ENCODE assay signal across 11 mouse cellular contexts in genomic region chr2:24806143-24806542, GRCm38 (mm10). TPM values are rescaled to one million over a fixed set of nuclear protein-coding genes. Genes with fewer than 3 reads are reported as not detected.
DNase-seq lines count a peak whose midpoint lies in the region; ATAC-seq and TF ChIP-seq lines count a peak whose summit lies in the region.
"Had no signal": no experiment of that assay in that cellular context is flagged by ENCODE, and none has a peak within 500 bp of the region (broad histone marks: within the 10 kb centered on the region; RNA-seq: fewer than 3 reads in every experiment).

No protein-coding gene starts in this region.

- TF ChIP-seq CTCF in liver, postnatal 0 days (IDR thresholded peaks at IDR 0.05; ENCODE audit: low read depth), result no peak

- peaks cover 5% of the 10 kb centered on the region; the same call in 1 of the 2 replicates for H3K4me1 ChIP-seq in heart, embryonic 16.5 days (ENCODE audit: control insufficient read depth, insufficient read depth, low read length)
- H3K4me1 ChIP-seq in liver, postnatal 0 days (ENCODE audit: insufficient read depth), result no peaks in the 10 kb centered on the region
- H3K4me1 ChIP-seq: forebrain, embryonic 12.5 days had no signal

- ATAC-seq in heart, embryonic 16.5 days (replicated peaks; ENCODE audit: extremely low read depth, insufficient read depth, low FRiP score), result peak; percentile 81
- no peak for ATAC-seq in liver, postnatal 0 days
- no peak for ATAC-seq in erythroblast, adult 5-6 weeks (replicated peaks; ENCODE audit: low FRiP score, poor library complexity, severe bottlenecking)

- H3K36me3 ChIP-seq in heart, embryonic 16.5 days (ENCODE audit: control insufficient read depth, insufficient read depth), result peaks cover 51% of the 10 kb centered on the region
- H3K36me3 ChIP-seq in liver, postnatal 0 days (replicated peaks; ENCODE audit: insufficient read depth, low read length), result peaks cover 63% of the 10 kb centered on the region

- TF ChIP-seq EP300 in liver, postnatal 0 days (IDR thresholded peaks at IDR 0.05; ENCODE audit: low read depth), result no peak

- H3K27ac ChIP-seq in heart, embryonic 16.5 days (ENCODE audit: low read length), result peak overlapping the region; percentile 34
- H3K27ac ChIP-seq in liver, postnatal 0 days (ENCODE audit: low read depth), result no peak overlapping the region
- H3K27ac ChIP-seq: forebrain, embryonic 12.5 days had no signal

- no peak overlapping the region for H3K9ac ChIP-seq in heart, embryonic 16.5 days (ENCODE audit: low read length)
- H3K9ac ChIP-seq in liver, postnatal 0 days (replicated peaks), result no peak overlapping the region
- H3K9ac ChIP-seq: forebrain, embryonic 12.5 days had no signal

- H3K4me3 ChIP-seq in heart, embryonic 16.5 days (ENCODE audit: low read length), result no peak overlapping the region
- no peak overlapping the region for H3K4me3 ChIP-seq in liver, postnatal 0 days (ENCODE audit: low read depth, low read length)
- H3K4me3 ChIP-seq: forebrain, embryonic 12.5 days; megakaryocyte, embryonic 14.5 days had no signal

- no peaks in the 10 kb centered on the region for H3K27me3 ChIP-seq in heart, embryonic 16.5 days (ENCODE audit: control insufficient read depth, insufficient read depth, low read length)
- H3K27me3 ChIP-seq in liver, postnatal 0 days (ENCODE audit: insufficient read depth, low read length), result no peaks in the 10 kb centered on the region
- H3K27me3 ChIP-seq: forebrain, embryonic 12.5 days; megakaryocyte, embryonic 14.5 days had no signal

- no peaks in the 10 kb centered on the region for H3K9me3 ChIP-seq in heart, embryonic 16.5 days (replicated peaks; ENCODE audit: control insufficient read depth, low read length)
- no peaks in the 10 kb centered on the region for H3K9me3 ChIP-seq in liver, postnatal 0 days (ENCODE audit: low read length)
- H3K9me3 ChIP-seq: forebrain, embryonic 12.5 days; megakaryocyte, embryonic 14.5 days had no signal

- peak; percentile 63 to 74 for DNase-seq in right cerebral cortex, postnatal 10 days (ENCODE audit: low spot score in 2 of 2)
- no peak for DNase-seq in right cerebral cortex, postnatal 4 days
- DNase-seq in cerebellum, postnatal 36 days, result peak; percentile 13 to 27
- DNase-seq in spleen, postnatal 14 days (ENCODE audit: low spot score in 2 of 2), result no peak
- DNase-seq in liver, postnatal 0 days, result no peak
- DNase-seq: thymus, postnatal 25 days had no signal

- H3K4me2 ChIP-seq in heart, embryonic 16.5 days (ENCODE audit: low read depth, low read length), result no peak overlapping the region
- no peak overlapping the region for H3K4me2 ChIP-seq in liver, postnatal 0 days (ENCODE audit: low read depth, low read length)
- H3K4me2 ChIP-seq: forebrain, embryonic 12.5 days had no signal

- WGBS in heart, embryonic 16.5 days, result 55% methylated on average over 6 of the region's 6 CpGs
- 92% methylated on average over 6 of the region's 6 CpGs for WGBS in liver, postnatal 0 days (ENCODE audit: insufficient replicate concordance)

RNA-seq across cellular contexts. Expression of gene Cacna1b, which starts 43.2 kb away (rescaled TPM):
- polyA plus RNA-seq in heart, embryonic 16.5 days (2015; fragmentation: Nextera tagmentation; extraction: Ambion mirVana), result 0.13 and 0.36 TPM in 2 replicates
- 0.25 and 0.34 TPM in 2 replicates for polyA plus RNA-seq in liver, postnatal 0 days (2015; fragmentation: Nextera tagmentation; extraction: Ambion mirVana)
- total RNA-seq in erythroblast, adult 5-6 weeks (2015; ENCODE audit: low replicate concordance), result not detected in 2 replicates
- total RNA-seq in erythroblast, adult 5-6 weeks (2017; ENCODE audit: low replicate concordance), result not detected in 2 replicates
- total RNA-seq: liver, adult 2 months had no signal
- polyA plus RNA-seq: liver, adult 2 months had no signal

Comparison
In these comparisons a context has a peak if more than half of its experiments do, and no peak if none do; other contexts are left out.
1. DNase-seq: peak in right cerebral cortex, postnatal 10 days (2 of 2) and cerebellum, postnatal 36 days (2 of 2); none in right cerebral cortex, postnatal 4 days (single experiment), spleen, postnatal 14 days (0 of 2) and liver, postnatal 0 days (single experiment).